Mouse (Mus musculus) CD4-positive, CD25-positive, alpha-beta regulatory T cell (primary cell): ENCODE results near the gene Riok2. TPM values are rescaled to one million over a fixed set of nuclear protein-coding genes. Genes with fewer than 3 reads are reported as not detected.

Source experiments
- polyA plus RNA-seq: library from polyadenylated mRNA; unstranded; fragments of 100-300 nt; shearing (Covaris generic); gene quantifications from one replicate; pipeline ENCODE4 v1.2.1, GENCODE M21; 2017

Gene Riok2
- polyA plus RNA-seq, result 29.1 TPM

GRCm38 (mm10) chr17:17373918-17374910 lies at the start of gene Riok2:
Riok2 (plus strand) TSS chr17:17374309.

GRCm38 (mm10) chr17:17402222-17403004 lies 28.3 kb downstream of the Riok2 start, which contains the start of gene Lix1:
Lix1 (plus strand) TSS chr17:17402672.

Other genes with a start within 250 kb of the Riok2 start
- 0.13 TPM for gene Lix1, start 28.4 kb downstream of the Riok2 start, polyA plus RNA-seq